Mouse (Mus musculus): ENCODE measurements around the gene Sh3bgrl2.

- TF ChIP-seq CTCF (IDR thresholded peaks at IDR 0.05; ENCODE audit: borderline replicate concordance, extremely low read depth, insufficient read depth, insufficient read length) (no peak), POLR2A (IDR thresholded peaks at IDR 0.05; ENCODE audit: borderline replicate concordance, extremely low read depth, insufficient read depth, insufficient read length, poor library complexity, severe bottlenecking) (no peak)
These were observed 12.5 kb downstream of the Sh3bgrl2 start for GRCm38 (mm10) chr9:83560670-83561069.
